Mouse (Mus musculus): Measurements from ENCODE around the gene Arpc1a.
"Not testable (repeated sequence)": the region's sequence is repeated elsewhere in the genome, so short reads cannot be mapped to it uniquely, and the experiment has no call there.

Gene Arpc1a

GRCm38 (mm10) chr5:145105694-145106275 is 22.2 kb downstream of the Arpc1a start:
- DNase-seq: no peak

GRCm38 (mm10) chr5:145110401-145110800 is 26.8 kb downstream of the Arpc1a start:
- DNase-seq: no peak

- DNase-seq: no peak
Observed at GRCm38 (mm10) chr5:145112566-145112965, 28.9 kb downstream of the Arpc1a start.

- no peak for DNase-seq
Observed at GRCm38 (mm10) chr5:145113416-145113815, 29.8 kb downstream of the Arpc1a start.

DNA sequence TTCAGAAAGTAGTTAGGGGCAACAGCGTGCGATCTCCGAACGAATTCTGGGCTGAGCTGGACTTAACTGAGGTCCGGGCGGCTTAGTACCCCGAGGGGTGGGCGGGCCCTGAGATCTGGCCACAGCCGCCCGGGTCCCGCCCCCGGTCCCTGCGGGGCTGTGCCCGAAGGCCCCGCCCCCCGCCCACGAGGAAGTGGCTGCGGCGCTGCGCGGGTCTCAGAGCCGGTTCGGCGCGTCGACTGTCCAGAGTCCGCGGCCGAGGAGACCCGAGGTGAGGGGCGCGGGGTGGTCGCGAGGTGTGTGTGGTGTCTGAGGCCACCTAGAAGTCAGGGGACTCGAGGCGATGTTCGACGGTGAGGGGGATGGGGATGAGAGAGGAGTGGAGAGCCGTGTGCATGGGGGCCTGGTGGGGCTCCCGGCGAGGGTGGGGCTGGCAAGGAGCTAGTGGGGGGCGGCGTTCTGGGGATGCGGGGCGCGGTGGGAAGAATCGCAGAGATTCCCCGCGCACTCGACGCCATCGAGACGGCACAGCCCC is 30.5 kb downstream of the Arpc1a start, which contains the start of gene Arpc1b:
Arpc1b (plus strand) TSS at position 145 of the 535 bp plus-strand sequence.
- peak; percentile 65 for DNase-seq

GRCm38 (mm10) chr5:145114606-145115473 is 31.2 kb downstream of the Arpc1a start:
- peak; percentile 61 for DNase-seq

GRCm38 (mm10) chr5:145115736-145116135 is 32.1 kb downstream of the Arpc1a start:
- no peak for DNase-seq

DNA sequence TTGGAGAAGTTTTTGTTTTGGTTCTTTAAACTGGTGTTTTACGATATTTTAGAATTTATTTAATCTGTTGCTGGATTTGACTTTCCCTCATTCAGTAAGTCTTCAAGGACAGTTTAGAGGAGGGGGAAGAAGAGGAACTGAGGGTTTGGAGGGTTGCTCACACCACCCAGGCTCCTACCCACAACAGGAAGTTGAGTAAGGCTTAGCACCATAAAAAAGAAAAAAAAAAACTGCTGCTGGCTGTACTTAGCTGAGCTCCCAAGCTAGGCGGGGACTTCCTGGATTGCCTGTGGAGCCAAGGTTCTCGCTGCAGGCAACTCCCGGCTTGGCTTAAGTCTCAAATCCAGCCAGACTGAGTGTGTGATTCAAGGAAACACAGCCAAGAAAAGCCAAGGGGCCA is 32.7 kb downstream of the Arpc1a start:
- peak; percentile 63 for DNase-seq

DNA sequence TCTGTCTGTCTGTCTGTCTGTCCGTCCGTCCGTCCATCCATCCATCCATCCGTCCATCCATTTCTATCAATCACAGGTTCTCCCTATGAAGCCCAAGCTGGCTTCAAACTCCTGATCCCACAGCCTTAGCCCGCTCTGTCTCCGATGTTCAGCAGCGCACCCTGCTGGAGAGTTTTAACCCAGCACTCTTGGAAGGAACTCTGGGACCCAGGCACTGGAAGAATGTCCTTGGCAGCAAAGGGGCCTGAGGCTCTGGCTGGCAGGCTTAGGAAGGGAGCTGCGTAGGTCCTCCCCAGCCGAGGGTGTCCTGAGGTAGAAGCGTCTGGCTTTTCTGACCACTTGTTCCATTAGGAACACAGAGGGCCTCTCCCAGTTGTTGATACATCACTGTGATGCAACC is 33.3 kb downstream of the Arpc1a start:
- DNase-seq: no peak

DNA sequence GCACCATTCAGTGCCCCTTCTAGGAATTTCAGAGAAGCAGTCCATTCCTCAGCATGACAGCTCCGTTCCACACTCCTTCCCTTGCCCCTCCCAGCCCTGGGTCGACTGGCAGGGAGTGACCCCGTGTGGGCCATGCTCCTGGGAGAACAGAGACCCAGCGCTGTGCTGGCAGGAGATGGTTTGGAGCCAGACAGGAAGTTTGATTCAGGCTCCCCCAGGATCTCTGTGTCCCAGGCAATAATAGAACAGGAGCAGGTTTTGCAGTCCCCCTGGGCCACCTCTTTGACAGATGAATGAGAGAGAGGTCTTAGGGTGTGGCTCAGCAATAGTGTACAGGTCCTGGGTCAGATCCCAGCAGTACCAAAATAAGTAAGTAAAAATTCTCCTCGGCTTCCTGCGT is 34.4 kb downstream of the Arpc1a start:
- no peak for DNase-seq

DNA sequence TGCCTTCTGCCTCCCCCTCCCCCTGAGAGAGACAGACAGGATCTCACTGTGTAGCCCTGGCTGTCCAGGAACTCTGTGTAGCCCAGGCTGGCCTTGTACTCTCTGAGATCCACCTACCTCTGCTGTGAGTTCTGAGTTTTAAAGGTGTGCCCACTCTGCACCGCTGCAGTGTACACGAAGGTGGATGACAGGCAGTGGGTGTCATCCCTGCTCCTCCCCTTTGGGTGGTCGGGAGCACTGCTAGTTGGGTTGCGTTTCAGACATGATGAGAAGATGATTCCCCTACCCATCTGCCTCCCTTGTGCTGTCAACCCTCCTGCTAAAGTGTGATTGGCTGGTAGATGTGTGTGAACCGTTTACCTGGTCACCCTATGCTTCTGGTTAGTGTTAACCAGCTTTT is 34.8 kb downstream of the Arpc1a start:
- no peak for DNase-seq

DNA sequence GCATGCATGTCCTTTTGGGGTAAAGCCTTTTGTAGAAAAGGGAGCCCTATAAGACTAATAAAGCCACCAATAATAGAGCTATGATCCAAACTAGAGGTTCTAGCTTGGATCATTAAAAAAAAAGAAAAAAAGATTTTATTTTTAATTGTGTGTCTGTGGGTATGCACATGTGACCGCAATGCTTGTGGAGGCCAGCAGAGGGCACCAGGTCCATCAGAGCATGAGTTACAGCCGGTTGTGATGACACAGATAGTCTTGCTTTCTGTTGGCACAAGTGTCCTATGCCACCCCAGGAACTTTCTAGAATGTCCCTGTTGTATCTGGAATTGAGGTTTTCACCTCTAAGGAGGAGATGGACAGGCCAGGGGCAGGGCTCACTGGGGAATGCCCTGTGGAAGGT is 35.8 kb downstream of the Arpc1a start:
- DNase-seq: no peak

DNA sequence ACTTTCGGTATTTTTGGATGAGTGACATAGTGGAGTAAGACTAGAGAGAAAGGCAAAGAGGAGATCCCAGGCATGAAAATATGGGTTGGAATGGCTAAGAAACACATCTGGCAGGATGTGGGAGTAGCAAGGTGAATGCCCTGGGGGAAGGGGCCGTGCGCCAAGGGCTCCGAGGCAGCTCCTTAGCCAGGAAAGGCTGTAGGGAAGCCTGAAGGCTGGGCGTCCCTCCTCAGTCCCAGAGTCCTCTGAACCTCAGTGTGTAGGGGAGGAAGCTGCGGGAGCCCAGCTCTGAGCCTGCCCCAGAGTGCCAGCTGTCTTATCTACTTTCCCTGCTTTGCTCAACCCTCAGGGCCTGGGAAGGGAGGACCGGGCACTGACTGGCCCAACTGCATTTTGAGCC is 37.3 kb downstream of the Arpc1a start:
- no peak for DNase-seq

- no peak for DNase-seq
Observed at GRCm38 (mm10) chr5:145123396-145123795, 39.8 kb downstream of the Arpc1a start.

DNA sequence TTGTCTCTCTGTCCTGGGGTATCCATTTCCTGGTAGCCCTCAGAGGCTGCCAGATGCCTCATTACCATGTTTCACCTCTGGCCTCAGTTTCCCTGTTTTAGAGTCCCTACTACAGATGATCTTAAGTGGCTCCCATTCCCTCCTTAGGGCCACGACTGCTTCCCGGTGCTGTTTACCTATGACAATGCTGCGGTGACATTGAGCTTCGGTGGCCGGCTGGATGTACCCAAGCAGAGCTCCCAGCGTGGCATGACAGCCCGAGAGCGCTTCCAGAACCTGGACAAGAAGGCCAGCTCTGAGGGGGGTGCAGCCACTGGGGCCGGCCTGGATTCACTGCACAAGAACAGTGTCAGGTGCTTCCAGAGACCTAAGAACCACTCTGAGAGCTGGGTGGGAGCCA is 43.0 kb downstream of the Arpc1a start:
- DNase-seq: no peak

- DNase-seq: no peak
Observed at GRCm38 (mm10) chr5:145129124-145129523, 45.5 kb downstream of the Arpc1a start.

DNA sequence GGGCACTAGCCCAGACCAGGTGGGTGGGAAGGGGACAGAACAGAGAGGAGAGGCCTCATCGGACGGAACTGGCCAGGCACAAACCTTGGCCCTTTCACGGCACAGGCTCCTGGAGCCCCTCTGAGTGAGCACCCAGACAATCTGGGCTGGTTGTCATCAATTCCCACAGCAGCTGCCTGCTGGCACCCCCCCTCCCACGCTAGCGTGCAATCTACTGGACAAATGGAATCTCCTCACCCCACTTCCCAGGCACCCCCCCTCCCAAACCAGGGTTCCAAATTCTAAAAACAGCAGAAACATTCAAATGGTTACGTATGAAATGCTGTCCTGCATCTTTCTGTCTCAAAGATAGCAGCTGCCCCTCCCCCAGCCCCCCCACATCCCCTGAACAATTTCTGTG is 46.1 kb downstream of the Arpc1a start:
- not testable (repeated sequence) for DNase-seq

DNA sequence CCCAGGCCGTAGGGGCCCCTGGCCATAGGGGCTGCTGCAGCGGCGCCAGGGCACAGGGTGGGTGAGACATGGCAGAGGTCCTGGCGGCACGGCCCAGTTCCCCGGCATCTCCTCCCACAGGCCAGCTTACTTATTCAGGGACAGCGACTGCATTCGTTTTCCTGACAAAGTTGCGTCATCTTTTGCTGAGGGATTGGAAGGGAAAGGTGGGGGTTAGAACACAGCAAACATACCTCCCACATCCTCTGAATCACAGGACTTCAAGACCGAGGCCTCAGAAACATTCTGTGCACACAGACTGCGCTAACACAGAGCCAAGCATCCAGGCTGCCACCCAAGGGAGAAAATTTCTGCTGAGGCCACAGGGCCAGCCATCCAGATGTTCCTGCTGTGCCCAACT is 46.6 kb downstream of the Arpc1a start:
- peak; percentile 84 for DNase-seq

DNA sequence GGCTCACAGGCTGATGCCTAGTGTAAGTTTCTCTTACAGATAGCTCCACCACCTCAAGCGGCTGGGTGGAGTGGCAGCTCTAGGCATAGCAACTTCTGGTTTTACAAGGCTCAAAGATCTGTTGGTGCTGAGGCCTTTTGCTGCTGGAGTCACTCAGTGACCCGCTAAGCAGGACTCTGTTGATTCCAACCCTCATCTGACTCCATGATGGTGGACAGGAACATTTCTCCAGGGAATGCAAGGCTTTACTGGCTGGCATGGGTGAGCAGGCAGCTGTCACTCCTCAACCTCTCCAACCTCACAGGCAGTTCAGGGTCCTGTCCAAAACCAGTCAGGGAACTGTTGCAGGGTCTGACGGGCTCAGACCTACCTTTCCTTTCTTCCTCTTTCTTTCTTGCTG is 47.4 kb downstream of the Arpc1a start:
- DNase-seq: no peak

GRCm38 (mm10) chr5:145133275-145133674 is 49.6 kb downstream of the Arpc1a start:
- not testable (repeated sequence) for DNase-seq

DNA sequence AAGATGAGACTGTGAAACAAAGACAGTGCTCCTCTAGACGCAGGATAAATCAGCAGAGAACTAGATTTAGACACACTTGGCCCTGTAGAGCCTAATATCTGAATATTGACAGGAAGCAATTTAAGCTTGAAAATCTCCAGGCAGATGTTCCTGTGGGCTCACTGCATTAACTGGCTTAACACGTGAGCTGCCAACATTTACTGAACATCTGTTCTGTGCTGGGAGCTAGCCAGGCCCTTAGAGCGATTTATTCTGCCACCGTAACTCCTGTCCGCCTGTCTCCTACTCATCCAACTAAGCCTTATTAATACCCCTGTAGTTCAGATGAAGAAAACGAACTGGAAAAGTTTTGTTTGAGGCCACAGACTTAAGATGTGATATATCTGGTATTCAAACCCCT is 55.2 kb downstream of the Arpc1a start:
- DNase-seq: no peak

GRCm38 (mm10) chr5:145139571-145140519 is 56.2 kb downstream of the Arpc1a start, which contains the start of the genes Pdap1 and Bud31:
Pdap1 (minus strand) TSS chr5:145140238.
Bud31 (plus strand) TSS chr5:145140362.
- peak; percentile 93 for DNase-seq

GRCm38 (mm10) chr5:145140611-145141010 is 57.0 kb downstream of the Arpc1a start:
- DNase-seq: no peak
